Mouse (Mus musculus) spleen, adult 2 months (tissue): ENCODE measurements around the gene Nup85.

ENCODE experiments used
- CTCF ChIP-seq: fragments of 200-500 bp; IDR thresholded peaks from 2 replicates; pipeline ENCODE4 v1.5.1; 2011; ENCODE audit warnings: mild to moderate bottlenecking, inconsistent platforms; ENCODE audit not compliant: insufficient read depth, insufficient read length, insufficient replicate concordance; ENCODE audit errors: extremely low read depth
- POLR2A ChIP-seq: fragments of 200-500 bp; IDR thresholded peaks from 2 replicates; pipeline ENCODE4 v1.6.1; 2011; ENCODE audit warnings: low read depth, low read length, inconsistent platforms

GRCm38 (mm10) chr11:115626824-115627616 is 62.8 kb downstream of the Nup85 start:
- TF ChIP-seq POLR2A (no peak), CTCF (no peak)
